Mouse (Mus musculus): Measurements from ENCODE around the gene Pkd2.

Pkd2 gene

GRCm38 (mm10) chr5:104466816-104467215, 7.6 kb downstream of the Pkd2 start:
- DNase-seq = no peak

- DNase-seq = no peak
These were observed 9.3 kb downstream of the Pkd2 start for GRCm38 (mm10) chr5:104468586-104468985.

DNA sequence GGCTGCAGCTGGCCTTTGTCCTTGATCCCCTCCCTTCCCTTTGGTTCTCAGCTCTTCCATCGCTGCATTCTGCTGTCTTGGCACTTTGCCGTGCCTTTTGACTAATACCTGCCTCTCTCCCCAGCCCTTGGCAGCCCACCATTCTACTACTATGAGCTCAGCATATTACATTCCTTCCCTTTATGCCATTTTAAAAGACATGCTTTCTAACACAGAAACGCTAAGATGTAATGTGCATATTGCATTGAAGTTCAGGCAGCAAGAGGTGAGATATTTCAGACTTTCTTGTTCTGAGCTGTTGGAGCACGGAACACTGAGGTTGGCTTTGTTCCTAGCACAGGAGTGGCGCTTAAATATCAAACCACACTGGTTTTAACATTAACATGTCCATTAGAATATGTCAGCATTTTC, 11.7 kb downstream of the Pkd2 start:
- DNase-seq = no peak

GRCm38 (mm10) chr5:104472371-104472770, 13.1 kb downstream of the Pkd2 start:
- peak in 1 of 2 experiments; percentile 8 for DNase-seq

DNA sequence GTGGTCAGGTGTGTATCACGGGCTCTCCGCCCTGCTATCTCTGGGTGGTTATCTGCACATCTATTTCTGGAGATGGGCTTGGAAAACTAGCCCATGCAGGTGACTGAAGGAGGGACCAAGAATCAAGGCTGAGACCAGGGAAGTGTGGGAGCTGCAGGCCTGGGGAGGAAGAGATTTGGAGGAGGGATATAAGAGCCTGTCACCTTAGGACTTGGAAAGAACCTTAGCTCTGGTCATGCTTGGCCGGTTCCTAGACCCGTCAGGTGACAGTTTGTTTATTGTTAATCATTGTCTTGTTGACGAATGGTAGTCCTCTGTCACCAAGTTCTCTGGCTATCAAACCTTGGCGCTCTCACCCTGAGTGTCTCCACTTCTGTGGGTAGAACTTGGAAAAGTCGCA, 21.1 kb downstream of the Pkd2 start:
- DNase-seq = no peak

GRCm38 (mm10) chr5:104482856-104483255, 23.6 kb downstream of the Pkd2 start:
- DNase-seq = no peak

DNA sequence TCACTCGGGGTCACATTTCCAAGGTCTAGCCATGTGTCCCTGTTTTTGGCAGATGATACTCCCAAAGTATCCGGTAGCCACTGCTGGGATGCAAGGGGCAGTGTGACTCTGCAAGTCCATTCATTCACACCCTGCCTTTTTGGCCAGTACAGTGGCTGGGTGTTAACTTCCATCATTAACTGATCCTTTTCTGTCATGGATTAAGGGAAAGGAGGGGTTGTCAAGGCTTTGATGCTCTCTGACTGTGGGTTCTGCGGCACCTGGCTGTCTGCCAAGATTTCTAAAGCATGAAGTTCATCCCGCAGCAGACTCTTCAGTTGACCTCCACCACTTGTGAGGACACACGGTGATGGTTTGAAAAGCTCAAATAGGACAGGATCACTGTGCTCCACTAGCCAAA, 32.3 kb downstream of the Pkd2 start:
- no peak for DNase-seq

DNA sequence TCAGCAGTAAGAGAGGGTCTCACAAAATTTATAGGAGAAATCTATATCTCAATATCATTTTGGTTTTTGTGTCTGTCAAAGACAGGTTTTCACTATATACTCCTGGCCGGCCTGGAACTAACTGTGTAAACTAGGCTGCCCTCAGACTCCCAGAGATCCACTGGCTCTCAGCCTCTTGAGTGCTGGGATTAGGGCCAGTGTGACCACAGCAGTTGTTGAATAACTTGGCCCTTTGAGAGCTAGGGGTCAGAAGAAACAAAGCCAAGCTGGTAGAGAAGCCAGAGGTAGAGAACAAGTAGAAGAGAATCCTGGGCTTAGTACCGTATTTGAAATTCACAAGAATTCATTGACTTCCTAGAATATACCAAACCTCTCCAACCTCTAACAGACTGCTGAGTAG, 45.6 kb downstream of the Pkd2 start:
- DNase-seq = no peak

DNA sequence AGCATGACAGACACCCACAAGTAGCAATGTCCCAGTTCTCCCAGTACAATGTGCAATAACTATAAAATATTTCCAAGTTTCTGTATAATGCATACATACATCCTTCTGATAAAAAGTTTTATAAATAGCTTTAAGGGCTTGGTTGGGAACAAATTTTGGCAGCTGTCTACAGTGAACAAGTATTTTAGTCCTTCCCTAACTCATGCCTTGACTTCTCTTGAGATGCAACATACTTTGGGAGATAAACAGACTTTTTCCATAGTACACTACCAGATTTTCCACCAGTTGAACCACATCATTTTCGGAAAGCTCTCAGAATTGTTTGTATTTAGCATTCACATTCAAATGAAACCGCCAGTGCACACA, 48.6 kb downstream of the Pkd2 start:
- no peak for DNase-seq

- DNase-seq = peak; percentile 79 to 82
These were observed 49.1 kb downstream of the Pkd2 start, which contains the start of gene BC005561 for GRCm38 (mm10) chr5:104508195-104508891. Gene BC005561 (plus strand): TSS chr5:104508352.

- no peak for DNase-seq
These were observed 52.0 kb downstream of the Pkd2 start for GRCm38 (mm10) chr5:104511211-104511610.

- no peak for DNase-seq
These were observed 79.4 kb downstream of the Pkd2 start for GRCm38 (mm10) chr5:104538612-104539011.

DNA sequence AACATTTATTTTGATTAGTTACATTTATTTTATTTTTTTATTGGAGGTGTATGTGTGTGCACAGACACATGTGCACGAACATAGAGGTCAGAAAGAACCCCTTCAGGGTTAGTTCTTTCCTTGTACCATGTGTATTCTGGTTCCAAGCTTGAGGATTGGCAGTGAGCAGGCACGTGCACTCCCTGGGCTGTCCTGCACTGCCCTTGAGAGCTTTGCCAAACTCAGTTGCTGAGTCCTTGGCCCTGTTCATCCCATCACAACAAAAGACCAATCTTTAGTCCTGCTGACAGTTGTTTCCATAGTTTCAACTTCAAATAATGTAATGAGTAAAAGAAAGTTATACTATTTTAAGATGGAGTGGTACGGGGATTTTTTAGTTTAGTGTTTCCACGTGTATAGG, 80.1 kb downstream of the Pkd2 start:
- DNase-seq = no peak

Measured in thymus, postnatal 36 days (tissue).